Mouse (Mus musculus) hindbrain, postnatal 0 days (tissue): ENCODE measurements around the gene Rhbdd1. TPM values are rescaled to one million over a fixed set of nuclear protein-coding genes. Genes with fewer than 3 reads are reported as not detected.

Experiments used
- ATAC-seq: fragments of 200-750 bp; cut with Nextera tagmentation; 2 replicates; pipeline ENCODE4 v1.8.0; 2017; ENCODE audit warnings: mild to moderate bottlenecking, moderate TSS enrichment, moderate library complexity
- DNase-seq: peaks from one replicate; pipeline ENCODE4 v3.0.0-alpha.2; 2015; ENCODE audit warnings: low spot score
- H3K27ac ChIP-seq: fragments of 300-500 bp; sonication (generic); 2 replicates; pipeline ENCODE4 v1.5.1; 2014; ENCODE audit warnings: mild to moderate bottlenecking
- H3K27me3 ChIP-seq: fragments of 300-500 bp; sonication (generic); 2 replicates; pipeline ENCODE4 v1.6.1; 2014; ENCODE audit warnings: low read length, mixed read lengths; ENCODE audit not compliant: insufficient read depth
- H3K36me3 ChIP-seq: fragments of 300-500 bp; sonication (generic); 2 replicates; pipeline ENCODE4 v1.6.1; 2014; ENCODE audit warnings: low read length, mixed read lengths; ENCODE audit not compliant: insufficient read depth
- H3K4me1 ChIP-seq: fragments of 300-500 bp; sonication (generic); 2 replicates; pipeline ENCODE4 v1.6.1; 2014; ENCODE audit warnings: antibody characterized with exemption, low read length, mixed read lengths; ENCODE audit not compliant: insufficient read depth
- H3K4me2 ChIP-seq: fragments of 300-500 bp; sonication (generic); 2 replicates; pipeline ENCODE4 v1.6.1; 2014; ENCODE audit warnings: low read depth, mild to moderate bottlenecking, low read length, moderate library complexity, mixed read lengths
- H3K4me3 ChIP-seq: fragments of 300-500 bp; sonication (generic); 2 replicates; pipeline ENCODE4 v1.5.1; 2014; ENCODE audit warnings: low read length
- H3K9ac ChIP-seq: fragments of 300-500 bp; sonication (generic); replicated peaks from 2 replicates; pipeline ENCODE4 v1.6.1; 2014; ENCODE audit warnings: mild to moderate bottlenecking, low read length, moderate library complexity, mixed read lengths
- H3K9me3 ChIP-seq: fragments of 300-500 bp; sonication (generic); 2 replicates; pipeline ENCODE4 v1.6.1; 2016; ENCODE audit warnings: low read length, mixed read lengths
- CTCF ChIP-seq: IDR thresholded peaks from 2 replicates; pipeline ENCODE4 v1.5.1; 2016; ENCODE audit warnings: antibody characterized with exemption, control low read depth, low read depth
- WGBS: fragments of 180-500 bp; shearing (Covaris S2); extraction: QIAGEN DNeasy Blood & Tissue Kit; methylation state at CpG from one replicate; pipeline ENCODE4 v1.1.7; 2014; 5-methylcytosine and 5-hydroxymethylcytosine counted together
- polyA plus RNA-seq: library from polyadenylated mRNA; unstranded; fragments of >200 nt; fragmentation: Nextera tagmentation; extraction: Ambion mirVana; gene quantifications from 2 replicates; pipeline ENCODE4 v1.2.1, GENCODE M21; 2015
- total RNA-seq: library from RNA; depleted of rRNA; stranded (reverse); fragments of >200 nt; gene quantifications from 2 replicates; pipeline ENCODE4 v1.2.3, GENCODE M21; 2014

The Rhbdd1 gene
- total and polyA plus RNA-seq, 2 experiments from 2014 or later, result 2.7 to 5.1 TPM

DNA sequence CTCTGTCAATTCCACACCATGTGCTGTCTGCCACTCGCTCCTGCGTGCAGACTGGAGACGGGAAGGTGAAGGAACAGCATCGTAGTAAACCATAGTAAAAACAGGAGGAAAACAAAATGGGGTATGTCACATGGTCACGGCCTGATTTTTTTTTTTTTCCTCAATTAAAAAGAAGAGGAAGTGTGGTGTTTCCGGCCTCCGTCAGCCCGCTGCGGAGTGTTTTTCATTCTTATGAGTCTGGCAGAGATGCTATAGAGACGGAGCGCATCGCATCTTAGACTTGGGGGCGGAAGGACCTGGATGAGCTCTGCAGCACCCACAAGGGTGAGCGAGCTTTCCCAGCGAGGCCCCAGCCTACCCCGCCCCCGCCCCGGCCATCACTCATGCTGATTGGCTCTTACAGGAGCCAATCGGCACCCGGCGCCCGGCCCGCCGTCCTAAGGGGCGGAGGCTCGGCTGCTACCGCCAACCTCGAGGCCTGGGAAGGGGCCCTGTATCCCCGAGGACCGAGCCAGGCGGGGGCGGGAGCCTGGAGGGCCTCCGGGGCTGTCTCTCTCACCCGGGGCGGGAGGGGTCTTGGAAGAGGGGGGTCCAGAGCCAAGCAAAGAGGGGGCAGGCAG is 33.1 kb upstream of the Rhbdd1 start:
- under 1% methylated on average over 33 of the region's 35 CpGs for WGBS
- peak; percentile 99 for ATAC-seq
- Histone ChIP-seq H3K36me3 (no peaks in the 10 kb centered on the region; the same call in 1 of the 2 replicates), H3K27ac (peak overlapping the region; percentile 92), H3K4me1 (peaks cover 19% of the 10 kb centered on the region), H3K9me3 (no peaks in the 10 kb centered on the region), H3K9ac (peak overlapping the region; percentile 53), H3K4me3 (peak overlapping the region; percentile 84), H3K4me2 (peak overlapping the region; percentile 77), H3K27me3 (no peaks in the 10 kb centered on the region)
- no peak for TF ChIP-seq CTCF
- DNase-seq, result peak; percentile 96

DNA sequence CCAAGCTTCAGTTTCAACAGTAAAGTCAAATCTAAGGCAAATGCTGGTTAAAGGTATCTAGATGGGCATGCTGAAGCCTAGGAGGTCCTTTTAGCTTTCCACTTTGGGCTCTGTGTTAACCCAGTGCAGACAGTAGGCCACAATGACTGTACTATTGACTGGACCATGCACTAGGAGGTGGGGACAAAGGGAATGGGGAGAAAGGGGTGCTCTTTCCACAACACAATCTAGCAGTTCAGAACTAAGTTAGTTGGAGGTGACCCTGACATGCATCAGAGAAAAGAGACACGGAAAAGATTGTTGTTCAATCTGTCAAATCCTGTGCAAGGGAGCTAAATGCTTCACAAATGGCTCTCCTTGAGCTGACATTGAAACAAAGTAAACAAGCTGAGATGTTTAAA is 32.4 kb upstream of the Rhbdd1 start:
- ATAC-seq (no peak), DNase-seq (peak; percentile 24)
- H3K9me3 ChIP-seq, result no peaks in the 10 kb centered on the region
- WGBS, result 0% methylated on average over 1 of the region's 1 CpGs
- TF ChIP-seq CTCF, result no peak
- H3K27me3 ChIP-seq, result no peaks in the 10 kb centered on the region
- peak overlapping the region; percentile 77 for H3K4me2 ChIP-seq
- peaks cover 23% of the 10 kb centered on the region for H3K4me1 ChIP-seq
- H3K9ac ChIP-seq, result peak overlapping the region; percentile 53
- no peaks in the 10 kb centered on the region for H3K36me3 ChIP-seq
- peak overlapping the region; percentile 84 for H3K4me3 ChIP-seq
- H3K27ac ChIP-seq, result peak overlapping the region; percentile 92

DNA sequence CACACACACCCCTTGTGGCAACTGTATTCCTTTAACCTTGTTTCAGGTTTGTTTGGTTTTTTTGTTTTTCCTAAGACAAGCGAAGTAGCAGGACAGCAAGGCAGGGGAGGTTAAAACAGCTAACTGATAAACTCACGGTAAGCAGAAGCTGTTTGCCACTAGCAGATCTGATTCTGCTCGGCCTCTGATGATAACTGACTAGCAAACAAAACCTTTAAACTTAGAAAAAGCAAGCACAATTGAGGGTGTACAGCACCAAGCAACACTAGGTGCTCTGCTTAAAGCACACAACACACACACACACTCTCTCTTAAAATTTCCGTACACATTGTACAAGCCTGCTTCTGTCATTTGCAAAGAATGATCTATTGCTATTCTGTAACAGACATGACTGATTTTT is 31.8 kb upstream of the Rhbdd1 start:
- Histone ChIP-seq H3K9me3 (no peaks in the 10 kb centered on the region), H3K4me3 (peak overlapping the region; percentile 84), H3K27me3 (no peaks in the 10 kb centered on the region), H3K4me1 (peaks cover 27% of the 10 kb centered on the region), H3K27ac (peak overlapping the region; percentile 92), H3K4me2 (peak overlapping the region; percentile 77), H3K36me3 (no peaks in the 10 kb centered on the region), H3K9ac (peak overlapping the region; percentile 53)
- DNase-seq, result no peak
- no peak for ATAC-seq
- WGBS, result 4% methylated on average over 4 of the region's 4 CpGs
- no peak for TF ChIP-seq CTCF

DNA sequence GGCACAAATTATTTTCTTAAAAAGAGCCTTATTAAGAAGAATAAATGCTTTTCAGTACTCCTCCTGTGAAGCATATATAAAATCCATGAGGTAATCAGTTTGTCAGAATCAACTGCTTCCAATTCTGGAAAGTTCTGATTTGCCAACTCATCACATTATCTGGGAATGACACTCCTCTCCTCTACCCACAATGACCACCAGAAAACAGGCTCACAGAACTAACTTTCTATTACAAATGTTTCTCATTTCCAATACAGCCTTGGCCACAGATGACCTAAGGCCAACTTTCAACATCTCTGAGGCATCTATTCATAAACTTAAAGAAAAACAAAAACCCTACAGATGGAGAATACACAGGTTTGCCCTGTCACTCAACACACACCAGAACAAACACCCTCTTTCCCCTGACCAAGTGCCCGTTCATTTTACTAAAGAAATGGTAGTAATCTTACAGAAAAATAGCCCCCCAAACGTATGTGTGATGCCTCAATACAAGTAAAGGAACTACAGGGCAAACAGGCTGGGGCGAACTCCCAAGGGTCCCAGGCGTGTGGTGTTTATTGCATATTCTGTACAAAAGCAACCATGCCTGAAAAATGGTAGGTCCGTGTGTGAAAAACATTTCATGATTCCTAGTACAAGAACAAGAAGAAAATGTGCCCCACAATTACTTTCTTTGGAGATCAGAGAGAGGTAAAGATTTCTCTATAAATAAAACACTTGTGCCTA is 30.6 kb upstream of the Rhbdd1 start:
- ATAC-seq, result no peak
- Histone ChIP-seq H3K4me1 (peaks cover 31% of the 10 kb centered on the region), H3K4me3 (peak overlapping the region; percentile 84), H3K36me3 (no peaks in the 10 kb centered on the region), H3K27ac (peak overlapping the region; percentile 41; the same call in 1 of the 2 replicates), H3K9me3 (no peaks in the 10 kb centered on the region), H3K9ac (peak overlapping the region; percentile 52), H3K27me3 (no peaks in the 10 kb centered on the region), H3K4me2 (peak overlapping the region; percentile 77)
- TF ChIP-seq CTCF, result no peak
- no peak for DNase-seq
- 12% methylated on average over 5 of the region's 5 CpGs for WGBS

DNA sequence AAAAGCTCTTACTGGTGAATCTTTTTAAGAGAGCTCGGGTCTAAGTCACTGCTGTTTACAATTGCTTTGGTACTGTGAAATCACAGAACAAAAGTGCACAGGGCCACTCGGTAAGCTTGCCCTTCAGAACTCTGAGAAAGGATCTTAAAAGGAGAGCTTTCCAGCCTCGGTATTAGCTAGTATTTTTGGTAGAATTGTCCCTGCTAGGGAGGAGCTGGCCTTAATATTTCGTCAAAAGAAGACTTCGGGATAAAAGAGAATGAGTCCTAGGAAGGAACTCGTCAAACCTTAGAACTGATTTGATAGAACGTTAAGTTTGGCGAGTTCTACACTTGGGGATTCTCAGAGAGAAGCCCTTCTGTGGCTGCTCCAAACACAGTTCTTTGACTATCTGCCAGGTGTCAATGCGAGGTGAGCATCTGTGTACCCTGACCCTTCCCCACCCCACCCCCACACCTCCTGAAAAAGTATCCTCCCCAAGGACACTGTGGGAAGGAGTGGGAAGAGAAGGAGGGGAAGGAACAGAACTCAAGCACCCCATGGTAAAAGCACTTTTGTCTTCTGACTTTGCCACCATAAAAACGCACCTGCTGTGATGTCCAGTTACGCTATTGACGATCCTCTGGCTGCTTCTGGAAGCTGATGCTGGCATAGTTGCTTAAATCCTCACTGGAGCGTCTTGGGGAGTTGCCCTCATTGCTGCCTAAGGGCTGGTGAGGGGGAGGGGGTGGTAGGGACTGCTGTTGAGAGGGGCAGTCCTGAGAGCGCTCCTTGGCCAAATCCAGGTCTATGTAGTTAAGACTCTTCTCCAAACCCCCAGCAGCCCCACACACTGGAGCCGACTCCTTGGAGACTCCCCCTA is 29.8 kb upstream of the Rhbdd1 start:
- Histone ChIP-seq H3K27me3 (no peaks in the 10 kb centered on the region), H3K36me3 (no peaks in the 10 kb centered on the region), H3K9ac (peak overlapping the region; percentile 52), H3K9me3 (no peaks in the 10 kb centered on the region), H3K4me3 (peak overlapping the region; percentile 84), H3K27ac (peak overlapping the region; percentile 41), H3K4me1 (peaks cover 31% of the 10 kb centered on the region), H3K4me2 (peak overlapping the region; percentile 77)
- TF ChIP-seq CTCF, result no peak
- 9% methylated on average over 15 of the region's 15 CpGs for WGBS
- ATAC-seq (no peak), DNase-seq (peak; percentile 50)

DNA sequence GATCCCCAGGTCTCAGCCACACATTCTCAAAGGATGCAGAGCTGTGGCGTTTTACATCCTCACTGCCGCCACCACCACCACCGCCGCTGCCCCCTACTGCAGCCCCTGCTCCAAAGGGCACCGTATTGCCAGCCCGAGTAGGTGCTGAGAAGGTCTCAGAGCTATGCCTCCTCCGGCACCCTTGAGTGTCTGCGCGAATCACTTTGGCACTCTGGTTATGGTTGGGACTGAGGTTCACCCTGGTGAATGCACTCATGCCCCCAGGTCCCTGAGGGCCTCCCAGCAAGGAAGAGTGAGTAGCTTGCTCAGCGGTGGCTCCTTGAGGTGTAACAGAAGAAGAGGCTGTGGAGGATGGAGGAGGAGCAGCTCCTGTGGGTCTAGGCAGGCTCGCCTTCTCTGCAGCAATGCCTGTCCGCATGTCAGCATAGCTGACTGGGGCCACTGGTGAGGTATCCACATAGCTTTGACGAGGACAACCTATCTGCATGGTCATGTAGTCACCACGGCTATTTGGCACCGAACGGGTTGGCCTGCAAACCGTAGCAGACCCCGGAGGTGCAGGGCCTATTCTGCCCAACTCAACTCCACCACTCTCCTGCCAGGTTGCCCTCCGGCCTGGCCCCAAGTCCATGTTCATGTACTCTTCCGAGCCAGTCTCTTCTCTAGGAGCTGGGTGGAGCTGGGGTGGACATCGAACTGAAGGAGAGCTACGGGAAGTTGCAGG is 29.0 kb upstream of the Rhbdd1 start:
- Histone ChIP-seq H3K9me3 (no peaks in the 10 kb centered on the region), H3K27ac (peak overlapping the region; percentile 41), H3K4me3 (peak overlapping the region; percentile 84), H3K36me3 (no peaks in the 10 kb centered on the region), H3K27me3 (no peaks in the 10 kb centered on the region), H3K4me2 (peak overlapping the region; percentile 77), H3K4me1 (peaks cover 30% of the 10 kb centered on the region), H3K9ac (peak overlapping the region; percentile 52)
- DNase-seq, result no peak
- TF ChIP-seq CTCF, result no peak
- no peak for ATAC-seq
- WGBS, result 45% methylated on average over 22 of the region's 22 CpGs
